Comparison of ENCODE assay signal across 16 mouse cellular contexts in genomic region chr6:51825621-51826021, GRCm38 (mm10).
DNase-seq lines count a peak whose midpoint lies in the region; ATAC-seq and TF ChIP-seq lines count a peak whose summit lies in the region.
"Had no signal": no experiment of that assay in that cellular context is flagged by ENCODE, and none has a peak within 500 bp of the region (broad histone marks: within the 10 kb centered on the region; RNA-seq: fewer than 3 reads in every experiment).

No protein-coding gene starts in this region.

- H3K9me3 ChIP-seq in lung, postnatal 0 days (ENCODE audit: low read length), result no peaks in the 10 kb centered on the region
- H3K9me3 ChIP-seq: neural tube, embryonic 12.5 days had no signal

- no peak for TF ChIP-seq EP300 in lung, postnatal 0 days (IDR thresholded peaks at IDR 0.05)

- no peak overlapping the region for H3K4me3 ChIP-seq in lung, postnatal 0 days (ENCODE audit: low read depth, low read length)
- H3K4me3 ChIP-seq: neural tube, embryonic 12.5 days had no signal

- H3K27ac ChIP-seq in lung, postnatal 0 days (ENCODE audit: low read length), result no peak overlapping the region
- H3K27ac ChIP-seq: neural tube, embryonic 12.5 days had no signal

- no peaks in the 10 kb centered on the region for H3K27me3 ChIP-seq in lung, postnatal 0 days (replicated peaks; ENCODE audit: insufficient read depth, low read length)
- H3K27me3 ChIP-seq: neural tube, embryonic 12.5 days had no signal

- no peaks in the 10 kb centered on the region for H3K36me3 ChIP-seq in lung, postnatal 0 days (ENCODE audit: insufficient read depth, low read length)
- H3K36me3 ChIP-seq: neural tube, embryonic 12.5 days had no signal

- TF ChIP-seq CTCF in brain, embryonic 14.5 days (IDR thresholded peaks at IDR 0.05; ENCODE audit: borderline replicate concordance, extremely low read depth, insufficient read depth, insufficient read length), result no peak
- TF ChIP-seq CTCF in lung, postnatal 0 days (IDR thresholded peaks at IDR 0.05), result no peak

- no peaks in the 10 kb centered on the region for H3K4me1 ChIP-seq in lung, postnatal 0 days (ENCODE audit: insufficient read depth, low read depth, low read length)

- DNase-seq in cerebellum, adult 9-11 months, result peak; percentile 57
- peak; percentile 39 for DNase-seq in kidney, adult 18-20 months
- DNase-seq in kidney, postnatal 4 days, result no peak
- peak; percentile 88 for DNase-seq in brain, embryonic 14.5 days (ENCODE audit: low read depth)
- peak; percentile 12 for DNase-seq in kidney, postnatal 10 days
- no peak for DNase-seq in lung, postnatal 0 days (ENCODE audit: low spot score)
- DNase-seq in yolk sac, embryonic 10.5 days (ENCODE audit: low spot score), result no peak
- DNase-seq: gastrocnemius, postnatal 10 days; heart, postnatal 36 days; lung, adult 2 months; right cerebral cortex, postnatal 4 days; thymus, adult 18-20 months had no signal

- no peak overlapping the region for H3K9ac ChIP-seq in lung, postnatal 0 days (replicated peaks; ENCODE audit: low read depth)
- H3K9ac ChIP-seq: neural tube, embryonic 12.5 days had no signal

- H3K4me2 ChIP-seq in lung, postnatal 0 days (replicated peaks; ENCODE audit: low read depth, low read length), result no peak overlapping the region
- H3K4me2 ChIP-seq: heart, embryonic 11.5 days; neural tube, embryonic 12.5 days had no signal

- no peak for TF ChIP-seq POLR2A in brain, embryonic 14.5 days (IDR thresholded peaks at IDR 0.05; ENCODE audit: borderline replicate concordance, extremely low read depth, insufficient read depth, insufficient read length, poor library complexity, severe bottlenecking)

- no peak for ATAC-seq in cerebellum, adult (ENCODE audit: insufficient number of reproducible peaks, low FRiP score, low TSS enrichment)
- no peak for ATAC-seq in lung, postnatal 0 days
- ATAC-seq: midbrain, embryonic 16.5 days had no signal

- 77% methylated on average over 4 of the region's 4 CpGs for WGBS in lung, postnatal 0 days

Comparison
In these comparisons a context has a peak if more than half of its experiments do, and no peak if none do; other contexts are left out.
1. DNase-seq: peak in cerebellum, adult 9-11 months (single experiment), kidney, adult 18-20 months (single experiment), brain, embryonic 14.5 days (single experiment) and kidney, postnatal 10 days (single experiment); none in kidney, postnatal 4 days (0 of 2), lung, postnatal 0 days (single experiment) and yolk sac, embryonic 10.5 days (single experiment).